Comparison of ENCODE assay signal across 8 mouse cellular contexts in genomic region chr6:87993790-87994571, GRCm38 (mm10). TPM values are rescaled to one million over a fixed set of nuclear protein-coding genes. Genes with fewer than 3 reads are reported as not detected.
DNase-seq lines count a peak whose midpoint lies in the region; ATAC-seq and TF ChIP-seq lines count a peak whose summit lies in the region.

No protein-coding gene starts in this region.

- no peaks in the 10 kb centered on the region for H3K9me3 ChIP-seq in midbrain, postnatal 0 days (ENCODE audit: low read length)

- peaks cover 9% of the 10 kb centered on the region; the same call in 1 of the 2 replicates for H3K4me1 ChIP-seq in midbrain, postnatal 0 days (ENCODE audit: insufficient read depth, low read length)
- peaks cover 4% of the 10 kb centered on the region; the same call in 1 of the 2 replicates for H3K4me1 ChIP-seq in cerebellum, adult 2 months (ENCODE audit: control insufficient read depth, insufficient read depth, low read length)

- no peak for TF ChIP-seq CTCF in midbrain, postnatal 0 days (IDR thresholded peaks at IDR 0.05)
- TF ChIP-seq CTCF in cerebellum, adult 2 months (IDR thresholded peaks at IDR 0.05; ENCODE audit: borderline replicate concordance, insufficient read depth, low read depth, low read length): no peak

- peak overlapping the region; percentile 33; the same call in 1 of the 2 replicates for H3K9ac ChIP-seq in midbrain, postnatal 0 days (replicated peaks; ENCODE audit: low read length, poor library complexity, severe bottlenecking)

- 7% methylated on average over 18 of the region's 18 CpGs for WGBS in midbrain, postnatal 0 days
- 19% methylated on average over 18 of the region's 18 CpGs for WGBS in cerebellum, adult 2 months

- no peaks in the 10 kb centered on the region for H3K27me3 ChIP-seq in midbrain, postnatal 0 days (ENCODE audit: insufficient read depth, low read length)
- H3K27me3 ChIP-seq in cerebellum, adult 2 months (ENCODE audit: control insufficient read depth, insufficient read depth, low read length): no peaks in the 10 kb centered on the region

- H3K36me3 ChIP-seq in midbrain, postnatal 0 days (ENCODE audit: insufficient read depth, low read length): peaks cover 6% of the 10 kb centered on the region; the same call in 1 of the 2 replicates

- no peak for TF ChIP-seq POLR2A in cerebellum, adult 2 months (IDR thresholded peaks at IDR 0.05; ENCODE audit: borderline replicate concordance, insufficient read depth, low read length)

- H3K27ac ChIP-seq in midbrain, postnatal 0 days (ENCODE audit: low read depth, low read length): peak overlapping the region; percentile 62
- no peak overlapping the region for H3K27ac ChIP-seq in cerebellum, adult 2 months (ENCODE audit: insufficient read depth, low read length)

- peak overlapping the region; percentile 43 for H3K4me2 ChIP-seq in midbrain, postnatal 0 days (ENCODE audit: low read depth, low read length, poor library complexity, severe bottlenecking)

- intact Hi-C loops in left cerebral cortex, postnatal 4 days (cut with DNase I): no loop called here

- H3K4me3 ChIP-seq in midbrain, postnatal 0 days (ENCODE audit: low read depth, low read length): peak overlapping the region; percentile 22; the same call in 1 of the 2 replicates
- H3K4me3 ChIP-seq in cerebellum, adult 2 months (replicated peaks; ENCODE audit: insufficient read depth, low read depth, low read length): no peak overlapping the region

- ATAC-seq in midbrain, postnatal 0 days (ENCODE audit: low FRiP score): peak; percentile 64

- DNase-seq in layer of hippocampus, adult 11-12 months (ENCODE audit: low spot score): peak; percentile 56
- no peak for DNase-seq in layer of hippocampus, adult 9-10 months (ENCODE audit: low spot score)
- DNase-seq in embryo, embryonic 11 days: peak; percentile 93
- DNase-seq in heart, postnatal 4 days: peak; percentile 21
- peak; percentile 72 for DNase-seq in left cerebral cortex, postnatal 4 days
- DNase-seq in midbrain, postnatal 0 days (ENCODE audit: low spot score): peak; percentile 76
- DNase-seq in yolk sac, embryonic 10.5 days (ENCODE audit: low spot score): peak; percentile 88
- DNase-seq in cerebellum, adult 2 months: no peak

RNA-seq across cellular contexts. Expression of gene H1fx, which starts 12.5 kb away (rescaled TPM):
- 10 to 100 TPM; 36.2 to 37.3 TPM for total RNA-seq in heart, postnatal 4 days (2021)
- total RNA-seq in left cerebral cortex, postnatal 4 days (2021): 10 to 100 TPM; 81.6 to 87.7 TPM
- total RNA-seq in midbrain, postnatal 0 days (2014; rRNA removed): 22.7 and 31.8 TPM in 2 replicates
- 42.8 and 52.8 TPM in 2 replicates for polyA plus RNA-seq in midbrain, postnatal 0 days (2015; fragmentation: Nextera tagmentation; extraction: Ambion mirVana)
- 37.1 and 38.2 TPM in 2 replicates for polyA plus RNA-seq in cerebellum, adult 2 months (2012; rRNA removed)

RNA-seq across cellular contexts. Expression of gene Rab7, which starts 51.1 kb away (rescaled TPM):
- 100 to 1,000 TPM; 246 to 271 TPM for total RNA-seq in heart, postnatal 4 days (2021)
- total RNA-seq in left cerebral cortex, postnatal 4 days (2021): 100 to 1,000 TPM; 278 to 279 TPM
- 87.5 and 103 TPM in 2 replicates for total RNA-seq in midbrain, postnatal 0 days (2014; rRNA removed)
- polyA plus RNA-seq in midbrain, postnatal 0 days (2015; fragmentation: Nextera tagmentation; extraction: Ambion mirVana): 356 and 379 TPM in 2 replicates
- polyA plus RNA-seq in cerebellum, adult 2 months (2012; rRNA removed): 408 and 418 TPM in 2 replicates

Comparison
In these comparisons a context has a peak if more than half of its experiments do, and no peak if none do; other contexts are left out.
1. DNase-seq: peak in layer of hippocampus, adult 11-12 months (single experiment), embryo, embryonic 11 days (single experiment), heart, postnatal 4 days (single experiment), left cerebral cortex, postnatal 4 days (single experiment), midbrain, postnatal 0 days (single experiment) and yolk sac, embryonic 10.5 days (single experiment); none in layer of hippocampus, adult 9-10 months (single experiment) and cerebellum, adult 2 months (0 of 2).